Mouse (Mus musculus) forebrain, postnatal 0 days (tissue): ENCODE results near the gene Sptssa. TPM values are rescaled to one million over a fixed set of nuclear protein-coding genes. Genes with fewer than 3 reads are reported as not detected.
A peak's percentile ranks its signal among the peaks of the same experiment; 100 is the strongest.

ENCODE experiments used
- ATAC-seq: fragments of 200-750 bp; cut with Nextera tagmentation; 2 replicates; pipeline ENCODE4 v1.8.0; 2017; ENCODE audit warnings: mild to moderate bottlenecking, moderate library complexity
- DNase-seq: peaks from one replicate; pipeline ENCODE4 v3.0.0-alpha.2; 2015
- H3K27ac ChIP-seq: fragments of 300-500 bp; sonication (generic); 2 replicates; pipeline ENCODE4 v1.5.1; 2014; ENCODE audit warnings: low read depth, mild to moderate bottlenecking, antibody characterized with exemption, low read length, moderate library complexity, mixed read lengths
- H3K27me3 ChIP-seq: fragments of 300-500 bp; sonication (generic); 2 replicates; pipeline ENCODE4 v1.6.1; 2014; ENCODE audit warnings: mild to moderate bottlenecking, low read length, mixed read lengths; ENCODE audit not compliant: insufficient read depth
- H3K36me3 ChIP-seq: fragments of 300-500 bp; sonication (generic); 2 replicates; pipeline ENCODE4 v1.6.1; 2014; ENCODE audit warnings: mild to moderate bottlenecking, moderate library complexity; ENCODE audit not compliant: insufficient read depth
- H3K4me1 ChIP-seq: fragments of 300-500 bp; sonication (generic); 2 replicates; pipeline ENCODE4 v1.6.1; 2014; ENCODE audit warnings: antibody characterized with exemption; ENCODE audit not compliant: insufficient read depth
- H3K4me2 ChIP-seq: fragments of 300-500 bp; sonication (generic); 2 replicates; pipeline ENCODE4 v1.6.1; 2014; ENCODE audit warnings: low read depth, mild to moderate bottlenecking, moderate library complexity
- H3K4me3 ChIP-seq: fragments of 300-500 bp; sonication (generic); 2 replicates; pipeline ENCODE4 v1.5.1; 2014; ENCODE audit warnings: low read depth, low read length, mixed read lengths
- H3K9ac ChIP-seq: fragments of 300-500 bp; sonication (generic); 2 replicates; pipeline ENCODE4 v1.6.1; 2014; ENCODE audit warnings: mild to moderate bottlenecking
- H3K9me3 ChIP-seq: fragments of 300-500 bp; sonication (generic); 2 replicates; pipeline ENCODE4 v1.6.1; 2016; ENCODE audit warnings: low read length
- CTCF ChIP-seq: sonication (generic); IDR thresholded peaks from 2 replicates; pipeline ENCODE4 v1.5.1; 2016; ENCODE audit warnings: antibody characterized with exemption, control low read depth, low read depth
- WGBS: fragments of 180-500 bp; shearing (Covaris S2); extraction: QIAGEN DNeasy Blood & Tissue Kit; methylation state at CpG from one replicate; pipeline ENCODE4 v1.1.7; 2014; 5-methylcytosine and 5-hydroxymethylcytosine counted together
- polyA plus RNA-seq: library from polyadenylated mRNA; unstranded; fragments of >200 nt; fragmentation: Nextera tagmentation; extraction: Ambion mirVana; gene quantifications from 2 replicates; pipeline ENCODE4 v1.2.1, GENCODE M21; 2015
- total RNA-seq: library from RNA; depleted of rRNA; stranded (reverse); fragments of >200 nt; gene quantifications from 2 replicates; pipeline ENCODE4 v1.2.3, GENCODE M21; 2014

Gene Sptssa
- total and polyA plus RNA-seq, 2 experiments from 2014 or later, result 78.6 to 206 TPM

DNA sequence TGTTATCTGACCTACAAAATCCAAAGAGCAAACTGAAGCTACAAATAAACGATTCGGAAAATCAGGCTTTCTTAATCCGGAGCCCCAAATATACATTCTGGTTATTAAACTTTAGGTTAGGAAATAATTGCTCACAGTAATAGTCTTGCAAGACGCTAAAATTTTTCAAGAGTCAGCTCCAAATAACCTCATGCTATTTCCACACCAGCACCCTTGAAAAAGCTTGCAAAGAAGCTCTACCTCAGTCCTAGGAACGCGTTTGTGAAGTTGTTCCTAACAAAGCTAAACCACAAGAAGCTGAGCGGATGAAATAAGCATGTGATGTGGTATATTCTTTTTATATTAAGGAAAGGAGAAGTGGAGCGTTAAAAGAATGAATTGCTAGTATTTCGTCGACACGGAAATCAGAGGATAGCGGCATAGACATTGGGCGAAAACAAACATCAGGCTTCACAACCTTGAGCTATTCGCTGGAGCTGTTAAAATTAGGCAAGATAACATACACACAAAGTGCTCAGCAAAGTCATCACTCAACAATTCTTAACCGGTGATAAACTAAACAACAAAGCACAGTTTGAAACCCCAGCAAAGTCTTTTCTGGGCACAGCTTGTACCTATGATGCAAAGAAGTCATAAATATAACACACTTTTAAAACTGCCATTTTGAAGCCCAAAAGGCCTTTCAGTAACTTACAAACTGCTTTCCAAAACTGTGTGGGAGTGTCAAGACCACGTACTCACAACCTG, 908 bp downstream of the Sptssa start:
- H3K4me3 ChIP-seq, result peak overlapping the region; percentile 72
- no peaks in the 10 kb centered on the region for H3K27me3 ChIP-seq
- 9% methylated on average over 16 of the region's 16 CpGs for WGBS
- H3K4me1 ChIP-seq, result peaks cover 9% of the 10 kb centered on the region
- no peak for DNase-seq
- peak overlapping the region; percentile 82 for H3K9ac ChIP-seq
- H3K4me2 ChIP-seq, result peak overlapping the region; percentile 62
- no peak for ATAC-seq
- H3K27ac ChIP-seq, result peak overlapping the region; percentile 82
- H3K9me3 ChIP-seq, result no peaks in the 10 kb centered on the region
- no peaks in the 10 kb centered on the region for H3K36me3 ChIP-seq
- TF ChIP-seq CTCF, result no peak

DNA sequence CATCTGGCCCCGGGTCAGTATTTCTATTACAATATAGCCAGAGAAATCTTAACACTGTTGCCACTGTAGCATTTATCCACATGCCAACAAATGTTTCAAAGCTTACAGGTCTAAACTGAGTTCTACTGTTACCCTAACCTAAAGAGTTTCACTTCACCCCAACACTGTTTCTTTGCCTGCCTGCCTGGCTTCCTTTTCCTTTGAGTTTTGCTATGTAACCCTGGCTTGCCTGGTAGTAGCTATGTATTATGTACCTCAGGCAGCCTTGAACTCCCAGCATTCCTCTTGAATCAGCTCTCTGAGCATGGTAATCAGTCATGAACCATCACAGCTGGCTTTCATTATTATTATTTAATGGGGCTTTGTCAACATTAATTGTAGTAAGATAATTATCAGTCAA, 1.6 kb downstream of the Sptssa start:
- H3K9ac ChIP-seq, result peak overlapping the region; percentile 82; the same call in 1 of the 2 replicates
- ATAC-seq (no peak), DNase-seq (no peak)
- no peak for TF ChIP-seq CTCF
- no peaks in the 10 kb centered on the region for H3K9me3 ChIP-seq
- no peaks in the 10 kb centered on the region for H3K27me3 ChIP-seq
- H3K27ac ChIP-seq, result no peak overlapping the region
- 72% methylated on average over 1 of the region's 1 CpGs for WGBS
- H3K4me3 ChIP-seq, result peak overlapping the region; percentile 72
- peaks cover 9% of the 10 kb centered on the region for H3K4me1 ChIP-seq
- peak overlapping the region; percentile 62 for H3K4me2 ChIP-seq
- H3K36me3 ChIP-seq, result no peaks in the 10 kb centered on the region

DNA sequence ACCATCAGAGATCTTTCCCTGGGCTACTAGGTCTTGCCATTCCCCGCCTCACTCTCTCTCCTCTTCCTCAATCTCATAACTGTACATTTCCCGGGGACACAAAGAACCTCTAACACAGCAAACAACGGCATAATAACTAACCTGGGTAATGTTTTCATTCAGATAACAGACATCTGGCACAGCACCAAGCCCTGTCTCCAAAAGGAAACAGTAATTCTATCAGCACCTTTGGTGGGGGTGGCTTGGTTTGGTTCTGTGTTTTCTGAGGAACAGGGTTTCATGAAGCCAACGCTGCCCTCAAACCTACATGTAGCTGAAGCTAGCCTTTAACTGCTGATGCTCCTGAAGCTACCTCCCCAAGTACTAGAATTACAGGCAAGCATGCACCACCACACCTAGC, 2.2 kb downstream of the Sptssa start:
- no peak for ATAC-seq
- H3K27ac ChIP-seq, result no peak overlapping the region
- no peaks in the 10 kb centered on the region for H3K9me3 ChIP-seq
- peak overlapping the region; percentile 62 for H3K4me2 ChIP-seq
- TF ChIP-seq CTCF, result no peak
- no peak for DNase-seq
- H3K4me1 ChIP-seq, result peaks cover 9% of the 10 kb centered on the region
- no peaks in the 10 kb centered on the region for H3K36me3 ChIP-seq
- no peak overlapping the region for H3K4me3 ChIP-seq
- WGBS, result 69% methylated on average over 4 of the region's 4 CpGs
- H3K27me3 ChIP-seq, result no peaks in the 10 kb centered on the region
- H3K9ac ChIP-seq, result no peak overlapping the region; the same call in 1 of the 2 replicates

DNA sequence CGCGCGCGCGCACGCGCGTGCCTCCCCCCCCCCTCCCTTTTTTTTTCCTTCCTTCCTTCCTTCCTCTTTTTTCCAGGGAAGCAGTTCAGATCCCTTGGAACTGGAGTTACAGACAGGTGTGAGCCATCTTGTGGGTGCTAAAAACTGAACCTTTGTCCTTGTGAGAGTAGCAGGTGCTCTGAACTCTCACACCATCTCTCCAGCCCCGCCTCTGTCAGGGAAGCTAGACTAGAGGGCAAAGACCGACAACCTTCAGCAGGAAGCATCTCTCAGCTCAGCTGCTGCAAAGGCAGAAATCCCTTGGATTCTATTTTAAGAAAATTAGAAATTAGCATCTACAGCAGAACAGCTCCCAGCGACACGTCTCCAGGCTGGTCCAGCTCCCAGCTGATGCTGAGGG, 4.0 kb downstream of the Sptssa start:
- no peak for ATAC-seq
- no peak for DNase-seq
- no peak overlapping the region; the same call in 1 of the 2 replicates for H3K27ac ChIP-seq
- H3K4me2 ChIP-seq, result no peak overlapping the region
- H3K4me3 ChIP-seq, result no peak overlapping the region
- no peaks in the 10 kb centered on the region for H3K27me3 ChIP-seq
- no peak for TF ChIP-seq CTCF
- WGBS, result 82% methylated on average over 12 of the region's 12 CpGs
- H3K4me1 ChIP-seq, result peaks cover 9% of the 10 kb centered on the region
- H3K9me3 ChIP-seq, result no peaks in the 10 kb centered on the region
- no peaks in the 10 kb centered on the region for H3K36me3 ChIP-seq
- H3K9ac ChIP-seq, result no peak overlapping the region

DNA sequence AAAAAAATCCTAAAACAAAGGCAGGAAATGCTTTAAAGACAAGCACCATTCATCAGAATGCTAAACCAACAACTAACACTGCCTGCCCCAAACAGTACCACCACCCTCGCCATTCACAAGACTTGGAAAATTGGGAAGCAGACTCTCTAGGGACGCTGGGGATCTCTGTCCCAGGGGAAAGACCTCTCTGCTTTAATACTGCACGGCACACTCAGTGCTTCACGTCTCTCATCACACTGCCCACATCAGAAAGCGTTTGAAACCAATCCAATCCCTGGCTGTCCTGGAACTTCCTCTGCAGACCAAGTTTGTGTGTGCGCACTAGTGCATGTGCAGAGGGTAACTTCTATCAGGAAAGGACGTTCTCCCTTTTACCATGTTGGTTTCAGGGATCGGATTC, 4.6 kb downstream of the Sptssa start:
- Histone ChIP-seq H3K36me3 (no peaks in the 10 kb centered on the region), H3K4me1 (peaks cover 9% of the 10 kb centered on the region), H3K9me3 (no peaks in the 10 kb centered on the region), H3K4me2 (no peak overlapping the region), H3K27ac (no peak overlapping the region), H3K27me3 (no peaks in the 10 kb centered on the region), H3K9ac (no peak overlapping the region), H3K4me3 (no peak overlapping the region)
- 79% methylated on average over 8 of the region's 8 CpGs for WGBS
- DNase-seq, result no peak
- no peak for ATAC-seq
- TF ChIP-seq CTCF, result no peak

DNA sequence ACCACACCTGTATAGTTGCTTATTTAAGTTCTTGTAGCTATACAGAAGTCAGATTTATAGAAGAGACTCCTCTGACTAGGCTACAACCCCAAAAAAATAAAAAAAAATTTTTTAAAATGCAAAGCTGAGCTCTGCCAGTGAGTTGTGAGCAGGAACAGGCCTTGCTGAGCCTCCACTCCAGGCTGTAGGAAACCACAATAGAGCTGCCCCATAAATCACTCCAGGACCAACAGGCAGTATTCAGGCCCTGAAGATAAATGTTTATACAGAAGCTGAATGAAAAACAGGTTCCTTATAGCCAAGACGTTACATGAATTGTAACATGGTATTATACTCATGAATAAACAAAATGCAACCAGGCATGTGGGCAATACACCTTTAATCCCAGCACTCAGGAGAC, 5.2 kb downstream of the Sptssa start:
- WGBS, result 57% methylated on average over 1 of the region's 1 CpGs

DNA sequence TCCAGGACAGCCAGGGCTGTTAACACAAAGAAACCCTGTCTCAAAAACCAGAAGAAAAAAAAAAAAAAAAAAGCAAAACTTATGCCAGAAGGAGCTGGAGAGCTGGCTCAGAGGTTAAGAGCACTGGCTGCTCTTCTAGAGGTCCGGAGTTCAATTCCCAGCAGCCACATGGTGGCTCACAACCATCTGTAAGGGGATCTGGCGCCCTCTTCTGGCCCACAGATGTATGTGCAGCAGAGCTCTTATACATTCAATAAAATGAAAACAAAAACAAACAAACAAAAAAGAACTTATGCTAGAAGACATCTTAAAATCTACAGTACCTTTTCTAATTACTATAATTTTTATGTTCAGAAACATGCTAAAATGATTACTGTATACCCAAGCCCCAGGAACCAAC, 11.4 kb downstream of the Sptssa start:
- H3K9me3 ChIP-seq, result no peaks in the 10 kb centered on the region
- H3K36me3 ChIP-seq, result no peaks in the 10 kb centered on the region
- 80% methylated on average over 2 of the region's 2 CpGs for WGBS
- no peaks in the 10 kb centered on the region for H3K27me3 ChIP-seq
- H3K9ac ChIP-seq, result no peak overlapping the region
- H3K4me1 ChIP-seq, result no peaks in the 10 kb centered on the region
- no peak overlapping the region for H3K27ac ChIP-seq
- no peak for TF ChIP-seq CTCF
- ATAC-seq (no peak), DNase-seq (no peak)
- no peak overlapping the region for H3K4me3 ChIP-seq
- no peak overlapping the region for H3K4me2 ChIP-seq

More for the DNA sequence above, 5.2 kb downstream of the Sptssa start:
- Histone ChIP-seq H3K27ac (no peak overlapping the region), H3K36me3 (no peaks in the 10 kb centered on the region), H3K4me2 (no peak overlapping the region), H3K4me3 (no peak overlapping the region), H3K4me1 (peaks cover 9% of the 10 kb centered on the region), H3K9ac (no peak overlapping the region), H3K9me3 (no peaks in the 10 kb centered on the region), H3K27me3 (no peaks in the 10 kb centered on the region)
- no peak for TF ChIP-seq CTCF
- DNase-seq (no peak), ATAC-seq (no peak)
